Mouse (Mus musculus) intestine, embryonic 16.5 days (tissue): ENCODE results near the gene Gm21969. TPM values are rescaled to one million over a fixed set of nuclear protein-coding genes. Genes with fewer than 3 reads are reported as not detected.

ENCODE experiments used
- ATAC-seq: fragments of 200-750 bp; cut with Nextera tagmentation; 2 replicates; pipeline ENCODE4 v1.8.0; 2017; ENCODE audit warnings: moderate TSS enrichment, moderate library complexity
- H3K27ac ChIP-seq: fragments of 300-500 bp; sonication (generic); 2 replicates; pipeline ENCODE4 v1.5.1; 2014; ENCODE audit warnings: mild to moderate bottlenecking, low read length
- H3K27me3 ChIP-seq: fragments of 300-500 bp; sonication (generic); replicated peaks from 2 replicates; pipeline ENCODE4 v1.6.1; 2014; ENCODE audit warnings: low read length, control low read depth, mixed read lengths; ENCODE audit not compliant: control insufficient read depth, insufficient read depth
- H3K36me3 ChIP-seq: fragments of 300-500 bp; sonication (generic); 2 replicates; pipeline ENCODE4 v1.6.1; 2014; ENCODE audit warnings: low read length, control low read depth; ENCODE audit not compliant: control insufficient read depth, insufficient read depth
- H3K4me1 ChIP-seq: fragments of 300-500 bp; sonication (generic); 2 replicates; pipeline ENCODE4 v1.6.1; 2014; ENCODE audit warnings: low read length, control low read depth, mixed read lengths; ENCODE audit not compliant: control insufficient read depth, insufficient read depth
- H3K4me2 ChIP-seq: fragments of 300-500 bp; sonication (generic); 2 replicates; pipeline ENCODE4 v1.6.1; 2014; ENCODE audit warnings: low read depth, low read length, control low read depth
- H3K4me3 ChIP-seq: fragments of 300-500 bp; sonication (generic); 2 replicates; pipeline ENCODE4 v1.5.1; 2014; ENCODE audit warnings: mild to moderate bottlenecking, low read length
- H3K9ac ChIP-seq: fragments of 300-500 bp; sonication (generic); 2 replicates; pipeline ENCODE4 v1.6.1; 2014; ENCODE audit warnings: low read depth, low read length
- H3K9me3 ChIP-seq: fragments of 300-500 bp; sonication (generic); 2 replicates; pipeline ENCODE4 v1.6.1; 2016; ENCODE audit warnings: low read length, control low read depth; ENCODE audit not compliant: control insufficient read depth
- WGBS: fragments of 180-500 bp; shearing (Covaris S2); extraction: QIAGEN DNeasy Blood & Tissue Kit; methylation state at CpG from one replicate; pipeline ENCODE4 v1.1.7; 2014; 5-methylcytosine and 5-hydroxymethylcytosine counted together
- polyA plus RNA-seq: library from polyadenylated mRNA; unstranded; fragments of >200 nt; fragmentation: Nextera tagmentation; extraction: Ambion mirVana; gene quantifications from 2 replicates; pipeline ENCODE4 v1.2.1, GENCODE M21; 2015

The Gm21969 gene
- polyA plus RNA-seq, 1 experiment from 2014 or later, result not detected

DNA sequence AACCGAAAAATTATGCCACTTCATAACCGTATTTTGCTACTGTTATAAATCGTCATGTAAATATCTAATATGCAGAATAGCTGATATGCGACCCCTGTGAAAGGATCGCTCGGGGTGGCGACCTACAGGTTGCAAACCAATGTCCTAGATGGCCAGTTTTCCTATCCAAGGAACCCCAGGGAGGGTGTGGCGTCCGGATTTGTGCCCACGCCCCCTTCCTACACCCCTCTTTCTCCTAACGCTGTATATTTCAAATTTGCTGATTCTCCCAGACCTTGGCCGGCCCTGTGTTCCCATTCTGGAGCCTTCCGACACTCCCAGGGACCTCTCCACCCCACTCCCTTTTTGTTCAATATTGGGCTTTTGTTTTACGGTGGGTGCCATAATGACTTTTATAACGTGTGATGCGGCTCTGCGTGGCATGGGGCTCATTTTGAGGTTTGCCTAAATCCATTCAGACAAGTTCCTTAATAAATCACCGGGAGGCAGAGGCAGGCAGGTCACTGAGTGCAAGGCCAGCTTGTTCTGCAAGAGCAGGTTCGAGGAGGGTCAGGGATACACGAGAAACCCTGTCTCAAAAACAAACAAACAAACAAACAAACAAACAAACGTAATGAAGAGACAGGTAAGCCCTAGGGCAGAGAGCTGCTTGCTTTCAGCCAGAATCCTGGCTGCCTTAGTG is 20.6 kb downstream of the Gm21969 start:
- Histone ChIP-seq H3K9ac (peak overlapping the region; percentile 73), H3K4me1 (0 out of 2 replicates have a peak, but pooled peaks cover 3% of the 10 kb centered on the region), H3K4me2 (peak overlapping the region; percentile 76), H3K4me3 (peak overlapping the region; percentile 64), H3K27ac (no peak overlapping the region), H3K27me3 (peaks cover 16% of the 10 kb centered on the region), H3K9me3 (no peaks in the 10 kb centered on the region), H3K36me3 (no peaks in the 10 kb centered on the region)
- WGBS, result 20% methylated on average over 21 of the region's 21 CpGs
- no peak for ATAC-seq

DNA sequence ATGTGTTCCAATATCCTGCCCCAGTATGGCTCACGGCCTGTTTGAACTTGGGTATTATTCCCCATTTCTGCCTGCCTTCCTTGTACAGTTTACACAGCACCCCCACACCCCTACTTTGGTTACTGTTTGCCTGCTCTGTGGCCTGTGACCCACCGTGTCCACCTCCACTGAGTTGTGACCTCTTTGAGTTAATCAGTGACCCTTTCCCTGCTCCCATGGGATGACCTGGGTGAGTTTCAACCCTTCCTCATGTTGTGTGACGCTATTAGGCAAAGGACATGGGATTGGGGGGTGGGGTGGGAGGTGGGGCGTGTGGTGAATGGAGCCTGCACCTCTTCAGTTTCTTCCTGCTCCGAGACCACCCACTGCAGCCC is 21.1 kb downstream of the Gm21969 start:
- no peak overlapping the region for H3K9ac ChIP-seq
- H3K27me3 ChIP-seq, result peaks cover 16% of the 10 kb centered on the region
- no peaks in the 10 kb centered on the region for H3K9me3 ChIP-seq
- H3K27ac ChIP-seq, result no peak overlapping the region
- H3K4me3 ChIP-seq, result no peak overlapping the region; the same call in 1 of the 2 replicates
- 45% methylated on average over 5 of the region's 5 CpGs for WGBS
- ATAC-seq, result no peak
- no peaks in the 10 kb centered on the region for H3K36me3 ChIP-seq
- H3K4me2 ChIP-seq, result 0 out of 2 replicates have a peak overlapping the region, but pooled peaks have one; percentile 3
- 0 out of 2 replicates have a peak, but pooled peaks cover 5% of the 10 kb centered on the region for H3K4me1 ChIP-seq

DNA sequence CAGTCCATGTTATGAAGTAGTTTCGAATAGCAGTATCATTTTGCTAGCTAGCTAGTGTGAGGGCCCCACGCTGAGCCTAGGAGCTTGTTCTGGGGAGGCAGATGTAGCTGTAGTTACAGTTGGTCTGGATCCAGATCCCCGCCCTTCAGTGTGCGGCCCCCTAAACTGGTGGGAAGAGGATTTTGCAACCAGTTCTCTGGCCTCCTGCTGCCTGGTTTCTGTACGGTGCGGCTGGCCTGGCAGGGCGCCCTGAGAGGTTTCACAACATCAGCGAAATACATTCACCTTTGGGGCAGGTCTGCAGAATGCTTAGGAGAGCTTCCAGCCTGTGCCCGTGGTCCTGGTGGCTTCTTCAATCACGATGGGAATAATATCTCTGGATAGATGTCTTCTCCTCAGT is 21.7 kb downstream of the Gm21969 start:
- no peak overlapping the region for H3K4me3 ChIP-seq
- no peak overlapping the region for H3K27ac ChIP-seq
- no peak overlapping the region for H3K4me2 ChIP-seq
- no peak overlapping the region for H3K9ac ChIP-seq
- H3K9me3 ChIP-seq, result no peaks in the 10 kb centered on the region
- WGBS, result 66% methylated on average over 10 of the region's 10 CpGs
- ATAC-seq, result no peak
- H3K36me3 ChIP-seq, result no peaks in the 10 kb centered on the region
- peaks cover 16% of the 10 kb centered on the region for H3K27me3 ChIP-seq
- 0 out of 2 replicates have a peak, but pooled peaks cover 5% of the 10 kb centered on the region for H3K4me1 ChIP-seq

DNA sequence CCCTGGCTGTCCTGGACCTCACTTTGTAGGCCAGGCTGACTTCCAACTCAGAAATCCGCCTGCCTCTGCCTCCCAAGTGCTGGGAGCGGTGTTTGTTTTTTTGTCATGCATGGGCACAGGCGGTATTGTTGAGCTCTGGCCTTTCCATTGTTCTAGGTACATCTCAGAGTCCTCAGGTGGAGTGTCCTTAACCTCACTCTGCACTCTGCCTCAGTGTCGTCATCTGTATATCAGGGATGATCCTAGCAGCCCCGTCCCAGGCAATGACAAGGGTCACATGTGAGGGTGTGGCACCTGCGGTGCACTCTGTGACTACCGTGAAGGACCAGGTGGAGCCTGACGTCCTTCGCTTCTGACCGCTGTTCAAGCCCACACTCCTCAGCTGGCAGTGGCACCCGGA is 24.4 kb downstream of the Gm21969 start:
- H3K9me3 ChIP-seq, result no peaks in the 10 kb centered on the region
- H3K36me3 ChIP-seq, result no peaks in the 10 kb centered on the region
- 83% methylated on average over 11 of the region's 11 CpGs for WGBS
- H3K27ac ChIP-seq, result no peak overlapping the region
- H3K9ac ChIP-seq, result no peak overlapping the region
- no peak for ATAC-seq
- H3K27me3 ChIP-seq, result peaks cover 31% of the 10 kb centered on the region
- peaks cover 10% of the 10 kb centered on the region; the same call in 1 of the 2 replicates for H3K4me1 ChIP-seq
- no peak overlapping the region for H3K4me2 ChIP-seq
- H3K4me3 ChIP-seq, result no peak overlapping the region

DNA sequence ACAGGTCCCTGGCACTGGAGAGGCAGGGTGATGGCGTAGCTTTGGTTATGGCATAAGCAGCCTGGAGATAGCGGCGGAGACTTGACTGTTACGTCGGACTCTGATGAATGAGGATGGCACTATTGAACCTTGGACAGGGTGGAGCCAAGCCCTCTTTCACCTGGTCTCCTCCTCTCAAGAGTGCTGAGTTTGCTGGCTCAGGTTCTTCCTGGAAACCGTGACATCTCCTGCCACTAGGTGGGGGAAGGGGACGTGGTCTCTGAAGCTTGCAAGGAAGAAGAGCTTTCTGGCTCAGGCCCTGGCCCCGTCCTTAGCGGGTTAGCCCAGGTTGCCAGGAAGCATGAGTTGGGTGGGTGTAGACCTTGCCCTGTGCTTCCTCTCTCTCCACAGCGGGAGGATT is 27.2 kb downstream of the Gm21969 start:
- ATAC-seq, result peak; percentile 57; the same call in 1 of the 2 replicates
- no peak overlapping the region for H3K27ac ChIP-seq
- H3K4me3 ChIP-seq, result no peak overlapping the region
- H3K27me3 ChIP-seq, result peaks cover 45% of the 10 kb centered on the region
- no peak overlapping the region for H3K9ac ChIP-seq
- no peaks in the 10 kb centered on the region for H3K36me3 ChIP-seq
- no peak overlapping the region; the same call in 1 of the 2 replicates for H3K4me2 ChIP-seq
- WGBS, result 55% methylated on average over 10 of the region's 10 CpGs
- no peaks in the 10 kb centered on the region for H3K9me3 ChIP-seq
- H3K4me1 ChIP-seq, result peaks cover 7% of the 10 kb centered on the region; the same call in 1 of the 2 replicates

DNA sequence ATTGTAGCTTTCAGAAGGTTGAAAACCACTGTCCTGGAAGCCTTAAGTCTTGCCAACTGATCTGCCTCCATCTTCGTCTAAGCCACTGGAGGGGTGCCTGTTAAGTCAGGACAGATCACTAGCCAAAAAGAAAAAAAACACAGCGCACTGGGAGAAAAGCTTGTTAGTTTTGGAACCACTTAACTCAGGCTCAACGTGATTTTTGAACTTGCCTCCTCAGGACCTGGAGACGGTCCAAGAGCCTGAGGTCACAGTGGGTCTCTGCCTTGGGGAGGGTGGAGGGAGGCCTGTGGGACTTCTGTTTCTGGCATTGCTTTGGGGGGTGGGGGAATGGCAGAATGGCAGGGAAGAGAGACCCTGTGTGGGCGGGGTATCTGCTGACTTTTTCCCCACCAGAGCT is 28.2 kb downstream of the Gm21969 start:
- Histone ChIP-seq H3K4me2 (no peak overlapping the region), H3K4me3 (no peak overlapping the region), H3K36me3 (no peaks in the 10 kb centered on the region), H3K9me3 (no peaks in the 10 kb centered on the region), H3K9ac (no peak overlapping the region), H3K4me1 (peaks cover 7% of the 10 kb centered on the region; the same call in 1 of the 2 replicates), H3K27me3 (peaks cover 51% of the 10 kb centered on the region), H3K27ac (no peak overlapping the region)
- ATAC-seq, result no peak
- 64% methylated on average over 5 of the region's 5 CpGs for WGBS

DNA sequence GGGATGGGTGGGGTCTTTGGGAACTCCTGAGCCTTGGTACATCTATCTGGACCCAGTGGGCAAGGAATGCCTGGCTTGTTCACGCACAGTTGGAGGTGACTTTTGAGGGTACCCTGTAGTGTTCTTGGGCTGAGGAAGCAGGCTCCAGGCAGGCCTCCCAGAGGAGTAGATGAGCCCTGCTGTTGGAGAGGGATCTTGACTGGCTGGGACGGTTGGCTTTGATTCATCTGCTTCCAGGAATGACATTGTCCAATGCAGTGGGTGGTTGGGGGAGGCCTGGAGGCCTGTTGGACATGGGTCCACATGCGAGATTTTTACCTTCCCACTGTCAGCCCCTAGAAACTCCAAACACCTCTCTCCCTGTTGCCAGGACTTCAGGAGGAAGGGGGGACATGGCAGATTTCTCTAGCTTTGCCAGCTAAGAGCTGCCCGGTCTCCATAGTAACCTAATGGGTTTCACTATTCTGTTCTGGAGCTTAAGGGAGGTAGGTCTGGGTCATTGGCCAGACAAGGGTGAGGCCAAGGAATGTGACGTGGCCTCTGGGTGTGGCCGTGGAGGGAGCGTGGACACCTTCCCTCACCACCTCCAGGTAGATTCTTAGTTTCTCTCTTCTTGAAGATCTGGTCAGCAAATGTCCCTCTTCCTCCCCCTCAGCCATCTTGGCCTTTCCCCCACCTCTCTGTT is 28.7 kb downstream of the Gm21969 start:
- no peak for ATAC-seq
- Histone ChIP-seq H3K27ac (no peak overlapping the region), H3K27me3 (peaks cover 52% of the 10 kb centered on the region), H3K4me2 (no peak overlapping the region), H3K4me3 (no peak overlapping the region), H3K36me3 (no peaks in the 10 kb centered on the region), H3K4me1 (peaks cover 7% of the 10 kb centered on the region; the same call in 1 of the 2 replicates), H3K9me3 (no peaks in the 10 kb centered on the region), H3K9ac (no peak overlapping the region)
- WGBS, result 83% methylated on average over 7 of the region's 7 CpGs

DNA sequence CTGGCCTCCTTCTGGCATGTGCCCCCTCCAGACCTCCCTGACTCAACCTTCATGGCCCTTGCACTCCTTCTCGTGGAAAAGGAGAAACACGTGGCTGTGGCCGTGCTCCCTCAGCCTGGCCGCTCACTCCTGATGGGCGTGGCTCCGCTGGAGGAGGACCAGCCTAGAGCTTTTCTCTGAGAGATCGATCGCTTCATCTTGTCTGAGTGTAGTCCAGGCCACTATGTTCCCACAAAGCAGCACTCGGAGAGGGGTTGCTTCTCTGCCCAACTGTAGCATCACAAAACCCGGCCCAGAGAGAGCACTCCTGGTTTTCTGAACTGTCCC is 29.2 kb downstream of the Gm21969 start:
- WGBS, result 71% methylated on average over 10 of the region's 10 CpGs
- Histone ChIP-seq H3K27me3 (peaks cover 52% of the 10 kb centered on the region), H3K4me2 (no peak overlapping the region), H3K36me3 (no peaks in the 10 kb centered on the region), H3K4me1 (peaks cover 7% of the 10 kb centered on the region; the same call in 1 of the 2 replicates), H3K9ac (no peak overlapping the region), H3K4me3 (no peak overlapping the region), H3K9me3 (no peaks in the 10 kb centered on the region), H3K27ac (no peak overlapping the region)
- no peak for ATAC-seq

DNA sequence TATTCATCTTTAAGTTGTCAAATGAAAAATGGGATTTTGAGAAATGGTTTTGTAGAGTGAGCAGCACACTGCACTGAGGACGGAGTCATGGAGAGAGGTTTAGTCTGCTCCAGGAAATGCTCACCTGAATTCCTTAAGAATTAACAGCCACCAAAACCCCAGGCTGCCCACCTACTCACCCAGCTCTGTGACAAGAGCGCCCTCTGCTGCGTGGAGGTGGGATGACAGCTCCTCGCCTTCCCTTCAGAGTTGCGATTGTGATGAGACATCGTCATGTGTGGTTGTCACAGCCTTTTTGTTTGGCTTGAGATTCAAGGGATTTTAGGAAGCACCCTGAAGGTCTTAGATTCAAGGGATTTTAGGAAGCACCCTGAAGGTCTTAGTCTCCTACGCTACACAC is 33.4 kb downstream of the Gm21969 start:
- 30% methylated on average over 7 of the region's 7 CpGs for WGBS
- no peak for ATAC-seq

More for the DNA sequence above, 33.4 kb downstream of the Gm21969 start:
- H3K4me2 ChIP-seq, result no peak overlapping the region
- H3K27ac ChIP-seq, result no peak overlapping the region
- no peak overlapping the region for H3K4me3 ChIP-seq
- no peaks in the 10 kb centered on the region for H3K9me3 ChIP-seq
- peaks cover 59% of the 10 kb centered on the region for H3K27me3 ChIP-seq
- peaks cover 3% of the 10 kb centered on the region for H3K4me1 ChIP-seq
- no peak overlapping the region for H3K9ac ChIP-seq
- H3K36me3 ChIP-seq, result no peaks in the 10 kb centered on the region
